Mouse (Mus musculus) limb, embryonic 14.5 days (tissue): ENCODE measurements around the gene Srebf1. TPM values are rescaled to one million over a fixed set of nuclear protein-coding genes. Genes with fewer than 3 reads are reported as not detected.

ENCODE experiments used
- ATAC-seq: fragments of 200-750 bp; cut with Nextera tagmentation; 2 replicates; pipeline ENCODE4 v1.8.0; 2017; ENCODE audit warnings: low read depth, moderate number of reproducible peaks, moderate TSS enrichment; ENCODE audit not compliant: low FRiP score
- DNase-seq: peaks from one replicate; pipeline ENCODE4 v3.0.0-alpha.2; 2015; ENCODE audit warnings: low spot score
- H3K27ac ChIP-seq: fragments of 300-500 bp; sonication (generic); replicated peaks from 2 replicates; pipeline ENCODE4 v1.5.1; 2014; ENCODE audit warnings: low read depth, mild to moderate bottlenecking, low read length, moderate library complexity, mixed read lengths
- H3K27me3 ChIP-seq: fragments of 300-500 bp; sonication (generic); 2 replicates; pipeline ENCODE4 v1.6.1; 2014; ENCODE audit warnings: low read length, mixed read lengths; ENCODE audit not compliant: control insufficient read depth, insufficient read depth
- H3K36me3 ChIP-seq: fragments of 300-500 bp; sonication (generic); 2 replicates; pipeline ENCODE4 v1.6.1; 2014; ENCODE audit warnings: mild to moderate bottlenecking, low read length, moderate library complexity, mixed read lengths; ENCODE audit not compliant: control insufficient read depth, insufficient read depth
- H3K4me1 ChIP-seq: fragments of 300-500 bp; sonication (generic); 2 replicates; pipeline ENCODE4 v1.6.1; 2014; ENCODE audit warnings: antibody characterized with exemption, low read length, mixed read lengths; ENCODE audit not compliant: control insufficient read depth, insufficient read depth
- H3K4me2 ChIP-seq: fragments of 300-500 bp; sonication (generic); replicated peaks from 2 replicates; pipeline ENCODE4 v1.6.1; 2014; ENCODE audit warnings: low read depth, mild to moderate bottlenecking, low read length, moderate library complexity; ENCODE audit not compliant: severe bottlenecking
- H3K4me3 ChIP-seq: fragments of 300-500 bp; sonication (generic); replicated peaks from 2 replicates; pipeline ENCODE4 v1.5.1; 2014; ENCODE audit warnings: low read length
- H3K9ac ChIP-seq: fragments of 300-500 bp; sonication (generic); 2 replicates; pipeline ENCODE4 v1.6.1; 2014; ENCODE audit warnings: mild to moderate bottlenecking, low read depth, low read length, moderate library complexity; ENCODE audit not compliant: severe bottlenecking
- H3K9me3 ChIP-seq: fragments of 300-500 bp; sonication (generic); 2 replicates; pipeline ENCODE4 v1.6.1; 2016; ENCODE audit warnings: low read length; ENCODE audit not compliant: control insufficient read depth
- POLR2A ChIP-seq: fragments of 200-500 bp; IDR thresholded peaks from 2 replicates; pipeline ENCODE4 v1.8.0; 2012; ENCODE audit warnings: inconsistent platforms, mild to moderate bottlenecking, moderate library complexity, borderline replicate concordance; ENCODE audit not compliant: insufficient read depth, insufficient read length; ENCODE audit errors: extremely low read depth
- WGBS: fragments of 180-500 bp; shearing (Covaris S2); extraction: QIAGEN DNeasy Blood & Tissue Kit; methylation state at CpG from one replicate; pipeline ENCODE4 v1.1.7; 2014; 5-methylcytosine and 5-hydroxymethylcytosine counted together
- polyA plus RNA-seq, 2 experiments: library from polyadenylated mRNA; depleted of rRNA in 1 of 2; stranded (reverse) in 1 of 2; unstranded in 1 of 2; fragments of >200 nt; fragmentation: Nextera tagmentation in 1 of 2; extraction: Ambion mirVana in 1 of 2; gene quantifications; 2 replicates each; pipeline versions ENCODE4 v1.2.1 to v1.2.3; 2012 to 2014

The Srebf1 gene
- 96.5 and 147 TPM in 2 replicates for polyA plus RNA-seq (2012; rRNA removed)
- 77.1 and 80.7 TPM in 2 replicates for polyA plus RNA-seq (2014; fragmentation: Nextera tagmentation; extraction: Ambion mirVana)

DNA sequence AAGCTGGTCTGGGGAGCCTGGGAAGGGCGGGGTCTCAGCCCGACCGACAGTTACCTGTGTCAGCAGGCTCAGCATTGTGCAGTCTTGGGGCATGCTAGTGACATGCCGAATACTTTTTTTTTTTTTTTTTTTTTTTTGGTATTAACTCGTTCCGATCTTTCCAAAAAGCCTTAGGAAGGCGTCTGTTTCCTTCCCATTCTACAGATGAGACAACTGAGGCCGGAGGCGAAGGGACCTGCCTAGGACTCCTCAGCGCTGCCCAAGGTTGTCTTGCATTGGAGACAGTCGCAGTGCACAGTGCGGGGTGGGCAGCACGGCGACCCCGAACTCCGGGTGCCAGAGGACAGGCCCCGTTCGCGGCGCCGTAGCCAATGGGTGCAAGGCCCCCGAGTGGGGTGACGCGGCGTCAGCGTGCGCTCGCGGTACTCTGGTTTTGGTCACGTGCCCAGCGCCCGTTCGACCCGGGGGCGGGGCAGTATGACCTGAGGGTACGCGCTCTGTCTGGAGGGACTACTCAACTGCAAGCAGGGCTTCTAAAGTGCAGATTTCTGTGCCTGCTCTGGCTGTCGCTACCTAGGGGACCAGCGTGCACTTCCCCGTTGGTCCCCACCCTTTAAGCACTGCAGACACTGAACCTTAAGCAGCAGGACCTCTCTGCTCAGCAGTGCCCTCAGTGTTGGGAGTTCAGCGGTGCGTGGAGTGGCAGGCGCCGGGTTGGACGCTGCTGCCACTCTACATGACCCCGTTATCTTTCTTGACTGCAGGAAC lies at the start of gene Srebf1:
Srebf1 (minus strand) TSS at position 113 of the 768 bp plus-strand sequence.
- H3K9me3 ChIP-seq: no peaks in the 10 kb centered on the region
- peaks cover 11% of the 10 kb centered on the region; the same call in 1 of the 2 replicates for H3K36me3 ChIP-seq
- DNase-seq (peak; percentile 60), ATAC-seq (peak; percentile 70)
- WGBS: 3% methylated on average over 44 of the region's 46 CpGs
- peak within 1 kb of the TSS; percentile 52 for H3K27ac ChIP-seq
- H3K4me1 ChIP-seq: peaks cover 27% of the 10 kb centered on the region
- TF ChIP-seq POLR2A: no peak
- H3K4me2 ChIP-seq: peak within 1 kb of the TSS; percentile 71
- H3K27me3 ChIP-seq: no peaks in the 10 kb centered on the region
- peak within 1 kb of the TSS; percentile 36 for H3K4me3 ChIP-seq
- H3K9ac ChIP-seq: peak within 1 kb of the TSS; percentile 45

DNA sequence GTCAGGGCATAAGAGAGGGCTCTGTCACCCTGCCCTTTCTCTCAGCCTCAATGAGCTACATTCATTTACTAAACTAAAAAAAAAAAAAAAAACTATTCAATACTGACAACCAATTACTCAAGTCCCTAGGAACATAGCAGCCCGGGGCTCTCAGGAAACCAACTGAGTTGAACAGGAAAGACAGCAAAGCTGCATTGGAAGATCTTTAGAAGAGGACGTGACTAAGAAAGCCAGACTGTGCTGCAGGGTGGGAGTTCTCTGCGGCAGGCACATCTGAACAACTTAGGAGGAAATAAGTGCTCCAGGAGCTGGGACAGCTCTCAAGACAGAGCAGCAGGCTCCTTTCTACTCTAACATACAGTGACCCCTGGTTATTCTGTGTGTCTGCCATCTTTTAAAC lies 46.2 kb upstream of the Srebf1 start:
- no peak for ATAC-seq

DNA sequence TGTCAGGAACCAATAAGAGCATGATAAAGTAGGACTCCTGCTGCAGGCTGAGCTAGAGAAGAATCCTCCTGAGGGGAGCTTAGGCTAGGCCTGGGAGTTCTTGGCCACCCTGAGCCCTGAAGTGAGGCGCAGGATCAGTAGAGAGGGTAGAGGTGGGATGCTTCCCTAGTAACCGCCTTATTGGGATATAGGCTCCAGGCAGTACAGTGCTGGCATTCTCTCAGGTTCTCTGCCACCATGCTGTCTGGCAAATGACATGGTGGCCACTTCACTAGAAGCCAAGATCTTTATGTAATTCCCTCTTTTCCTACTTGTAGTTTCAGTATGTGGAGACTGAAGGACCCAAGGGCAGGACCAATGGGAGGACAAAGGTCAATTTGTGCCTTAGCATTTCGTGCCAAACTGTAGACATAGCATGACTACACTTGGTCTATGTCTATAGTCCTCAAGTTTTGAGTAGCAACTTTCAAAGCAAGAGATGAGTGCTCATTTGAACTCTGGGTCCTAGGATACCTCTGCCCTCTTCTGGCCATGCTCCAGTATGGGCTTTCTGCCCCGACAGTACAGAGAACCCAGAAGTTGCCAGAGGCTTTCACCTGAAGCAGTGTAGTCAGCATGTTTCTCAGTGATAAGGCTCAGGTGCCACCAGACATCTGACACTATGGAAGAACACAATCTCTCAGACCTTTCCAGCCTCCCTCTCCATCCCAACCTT lies 43.0 kb upstream of the Srebf1 start:
- Histone ChIP-seq H3K4me1 (peaks cover 10% of the 10 kb centered on the region; the same call in 1 of the 2 replicates), H3K9me3 (no peaks in the 10 kb centered on the region)

More for the DNA sequence above, 46.2 kb upstream of the Srebf1 start:
- H3K36me3 ChIP-seq: peaks cover 11% of the 10 kb centered on the region
- no peak overlapping the region for H3K4me2 ChIP-seq
- peaks cover 9% of the 10 kb centered on the region for H3K4me1 ChIP-seq
- H3K4me3 ChIP-seq: no peak overlapping the region
- no peak overlapping the region for H3K27ac ChIP-seq
- no peak for TF ChIP-seq POLR2A
- H3K27me3 ChIP-seq: no peaks in the 10 kb centered on the region
- DNase-seq: no peak
- H3K9me3 ChIP-seq: no peaks in the 10 kb centered on the region
- 76% methylated on average over 3 of the region's 3 CpGs for WGBS
- H3K9ac ChIP-seq: no peak overlapping the region

DNA sequence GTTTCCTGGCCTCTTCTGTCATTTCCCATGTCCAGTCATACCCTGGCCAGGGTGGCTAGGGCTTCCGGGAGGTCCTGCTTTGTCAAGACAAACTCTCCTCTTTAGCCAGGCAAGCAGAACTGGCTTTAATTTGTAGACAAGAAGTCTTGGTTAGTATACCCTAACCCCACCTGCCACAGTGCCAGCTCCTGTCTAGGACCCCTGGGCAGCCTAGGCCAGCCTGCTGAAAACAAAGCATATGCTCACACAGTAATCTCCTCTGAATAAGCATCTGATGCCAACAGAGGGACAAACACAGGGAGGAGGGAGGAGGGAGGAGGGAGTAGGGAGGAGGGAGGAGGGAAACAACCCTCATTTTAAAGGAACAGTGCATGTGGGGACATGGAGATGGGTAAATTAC lies 42.3 kb upstream of the Srebf1 start:
- no peaks in the 10 kb centered on the region for H3K9me3 ChIP-seq
- no peak overlapping the region for H3K27ac ChIP-seq
- no peak overlapping the region for H3K9ac ChIP-seq
- peaks cover 10% of the 10 kb centered on the region; the same call in 1 of the 2 replicates for H3K4me1 ChIP-seq
- H3K4me2 ChIP-seq: no peak overlapping the region
- no peak for TF ChIP-seq POLR2A
- no peaks in the 10 kb centered on the region for H3K27me3 ChIP-seq
- H3K4me3 ChIP-seq: no peak overlapping the region
- DNase-seq (no peak), ATAC-seq (no peak)
- WGBS: 94% methylated on average over 1 of the region's 1 CpGs
- H3K36me3 ChIP-seq: peaks cover 2% of the 10 kb centered on the region; the same call in 1 of the 2 replicates

More for the DNA sequence above, 43.0 kb upstream of the Srebf1 start:
- WGBS: 82% methylated on average over 4 of the region's 4 CpGs
- Histone ChIP-seq H3K4me2 (no peak overlapping the region), H3K9ac (no peak overlapping the region), H3K4me3 (no peak overlapping the region), H3K36me3 (peaks cover 9% of the 10 kb centered on the region), H3K27me3 (no peaks in the 10 kb centered on the region), H3K27ac (no peak overlapping the region)
- no peak for TF ChIP-seq POLR2A
- DNase-seq (no peak), ATAC-seq (no peak)

DNA sequence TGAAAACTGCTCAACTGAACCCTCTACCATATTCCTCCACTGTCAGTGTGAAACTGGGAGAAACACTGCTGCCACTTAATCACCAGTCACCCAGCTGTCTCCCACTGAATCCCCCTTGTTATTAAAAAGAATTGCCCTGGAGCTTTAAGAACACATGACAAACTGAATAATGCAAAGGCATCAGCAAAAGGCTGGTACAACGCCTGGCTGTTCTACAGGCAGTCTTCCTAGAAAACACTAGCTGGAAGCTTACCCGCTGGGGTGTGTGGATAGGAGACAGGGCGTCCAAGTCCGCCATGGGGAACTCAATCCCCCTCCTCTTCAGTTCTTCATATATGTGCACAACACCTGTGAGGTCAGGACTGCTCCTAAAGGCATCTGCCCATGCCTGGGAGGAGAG lies 40.0 kb upstream of the Srebf1 start:
- DNase-seq (no peak), ATAC-seq (no peak)
- Histone ChIP-seq H3K27me3 (no peaks in the 10 kb centered on the region), H3K27ac (no peak overlapping the region), H3K4me1 (peaks cover 10% of the 10 kb centered on the region; the same call in 1 of the 2 replicates), H3K4me3 (no peak overlapping the region), H3K9ac (no peak overlapping the region), H3K9me3 (no peaks in the 10 kb centered on the region), H3K4me2 (no peak overlapping the region), H3K36me3 (peaks cover 12% of the 10 kb centered on the region)
- WGBS: 79% methylated on average over 4 of the region's 4 CpGs
- TF ChIP-seq POLR2A: no peak
